Mouse (Mus musculus): Measurements from ENCODE around the gene Zfp825. TPM values are rescaled to one million over a fixed set of nuclear protein-coding genes. Genes with fewer than 3 reads are reported as not detected.
"Not testable (repeated sequence)": the region's sequence is repeated elsewhere in the genome, so short reads cannot be mapped to it uniquely, and the experiment has no call there.

Gene Zfp825
- 15.4 and 16.2 TPM in 2 replicates for polyA plus RNA-seq (2015; fragmentation: Nextera tagmentation; extraction: Ambion mirVana)

DNA sequence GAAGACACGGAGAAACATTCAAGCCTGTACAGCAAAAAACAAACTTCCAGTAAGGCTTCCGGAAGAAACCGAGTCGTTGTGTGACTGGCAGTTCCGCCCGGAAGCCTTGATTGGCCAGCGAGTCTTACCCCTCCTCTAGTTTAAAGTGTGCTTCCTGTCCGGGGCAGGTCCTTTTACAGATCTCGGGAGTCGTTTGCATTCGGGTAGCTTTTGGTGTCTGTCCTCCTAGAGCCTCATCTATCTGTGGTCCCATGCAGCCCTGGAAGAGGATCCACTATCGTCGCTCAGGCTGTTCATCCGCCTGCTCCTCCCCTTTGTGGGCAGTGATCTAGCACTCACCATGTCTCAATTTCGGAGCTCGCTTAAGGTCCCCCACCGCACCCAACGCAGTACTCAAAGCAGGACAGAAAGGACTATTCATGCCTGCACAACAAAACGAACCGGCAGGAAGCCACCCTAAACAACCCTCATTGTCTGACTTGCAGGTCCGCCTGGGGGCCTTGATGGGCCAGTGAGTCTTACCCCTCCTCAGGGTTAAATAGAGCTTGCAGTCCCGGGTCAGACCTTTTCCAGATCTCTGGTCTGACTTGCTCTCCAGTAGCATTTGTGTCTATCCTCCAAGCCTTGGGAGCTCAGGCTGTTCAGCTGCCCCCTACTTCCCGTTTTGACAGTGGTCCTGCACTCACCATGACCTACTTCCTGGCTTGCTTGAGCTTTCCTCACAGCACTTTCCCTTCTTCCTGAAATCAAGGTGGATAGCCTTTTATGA lies at the start of gene Zfp825:
TSS of gene Zfp825 (minus strand) at position 82 of the 769 bp plus-strand sequence.
- peak within 1 kb of the TSS; percentile 84 for H3K9ac ChIP-seq (ENCODE audit: low read depth, low read length)
- peaks cover 7% of the 10 kb centered on the region for H3K4me1 ChIP-seq (ENCODE audit: control insufficient read depth, insufficient read depth, low read depth, low read length)
- H3K36me3 ChIP-seq (ENCODE audit: control insufficient read depth, insufficient read depth, low read length) = no peaks in the 10 kb centered on the region
- peak within 1 kb of the TSS; percentile 60 for H3K4me3 ChIP-seq (ENCODE audit: low read length)
- H3K27ac ChIP-seq (ENCODE audit: low read depth, low read length) = peak within 1 kb of the TSS; percentile 89
- H3K4me2 ChIP-seq (ENCODE audit: low read length) = peak within 1 kb of the TSS; percentile 95
- peak; percentile 100 for ATAC-seq
- H3K9me3 ChIP-seq (ENCODE audit: control insufficient read depth, low read length) = no peaks in the 10 kb centered on the region
- under 1% methylated on average over 23 of the region's 23 CpGs for WGBS
- H3K27me3 ChIP-seq (replicated peaks; ENCODE audit: control insufficient read depth, insufficient read depth, low read length) = no peaks in the 10 kb centered on the region

- H3K4me3 ChIP-seq (ENCODE audit: low read length); H3K27ac ChIP-seq (ENCODE audit: low read depth, low read length); ATAC-seq; H3K9me3 ChIP-seq (ENCODE audit: control insufficient read depth, low read length); H3K4me2 ChIP-seq (ENCODE audit: low read length); H3K4me1 ChIP-seq (ENCODE audit: control insufficient read depth, insufficient read depth, low read depth, low read length); H3K36me3 ChIP-seq (ENCODE audit: control insufficient read depth, insufficient read depth, low read length); H3K27me3 ChIP-seq (replicated peaks; ENCODE audit: control insufficient read depth, insufficient read depth, low read length); H3K9ac ChIP-seq (ENCODE audit: low read depth, low read length): not testable (repeated sequence)
- WGBS = 95% methylated on average over 3 of the region's 3 CpGs
Observed at GRCm38 (mm10) chr13:74535418-74535817, 41.6 kb upstream of the Zfp825 start.

DNA sequence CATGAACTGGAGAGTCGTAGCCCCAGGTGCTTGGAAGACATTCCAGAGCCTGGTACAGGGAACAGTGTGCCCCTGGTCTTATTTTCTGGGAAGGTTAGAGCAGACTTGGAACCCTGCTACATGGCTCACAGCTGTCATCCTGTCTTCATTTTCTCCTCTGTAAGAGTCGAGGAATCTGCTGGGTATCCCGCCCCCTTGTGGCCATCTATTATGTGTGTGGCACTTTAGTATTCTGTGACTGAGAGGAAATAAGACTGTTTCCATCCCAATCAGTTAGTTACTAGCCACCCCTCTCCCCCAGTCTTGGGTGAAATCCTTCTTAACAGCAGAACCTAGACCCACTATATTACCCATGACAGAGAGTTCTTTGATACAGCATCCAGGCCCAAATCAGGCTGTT lies 41.1 kb upstream of the Zfp825 start:
- H3K9me3 ChIP-seq (ENCODE audit: control insufficient read depth, low read length); H3K27me3 ChIP-seq (replicated peaks; ENCODE audit: control insufficient read depth, insufficient read depth, low read length); H3K36me3 ChIP-seq (ENCODE audit: control insufficient read depth, insufficient read depth, low read length); H3K27ac ChIP-seq (ENCODE audit: low read depth, low read length); H3K4me3 ChIP-seq (ENCODE audit: low read length); H3K4me2 ChIP-seq (ENCODE audit: low read length); H3K4me1 ChIP-seq (ENCODE audit: control insufficient read depth, insufficient read depth, low read depth, low read length); H3K9ac ChIP-seq (ENCODE audit: low read depth, low read length): not testable (repeated sequence)
- peak; percentile 83 for ATAC-seq
- 5% methylated on average over 3 of the region's 3 CpGs for WGBS

GRCm38 (mm10) chr13:74534096-74534495 lies 40.3 kb upstream of the Zfp825 start:
- H3K36me3 ChIP-seq (ENCODE audit: control insufficient read depth, insufficient read depth, low read length) = no peaks in the 10 kb centered on the region
- no peak overlapping the region for H3K9ac ChIP-seq (ENCODE audit: low read depth, low read length)
- H3K27me3 ChIP-seq (replicated peaks; ENCODE audit: control insufficient read depth, insufficient read depth, low read length) = no peaks in the 10 kb centered on the region
- H3K4me3 ChIP-seq (ENCODE audit: low read length) = no peak overlapping the region
- 94% methylated on average over 15 of the region's 15 CpGs for WGBS
- H3K4me1 ChIP-seq (ENCODE audit: control insufficient read depth, insufficient read depth, low read depth, low read length) = no peaks in the 10 kb centered on the region
- H3K27ac ChIP-seq (ENCODE audit: low read depth, low read length) = no peak overlapping the region
- H3K9me3 ChIP-seq (ENCODE audit: control insufficient read depth, low read length) = peaks cover 2% of the 10 kb centered on the region; the same call in 1 of the 2 replicates
- no peak overlapping the region for H3K4me2 ChIP-seq (ENCODE audit: low read length)
- ATAC-seq = no peak

- H3K27me3 ChIP-seq (replicated peaks; ENCODE audit: control insufficient read depth, insufficient read depth, low read length); H3K4me1 ChIP-seq (ENCODE audit: control insufficient read depth, insufficient read depth, low read depth, low read length); H3K9ac ChIP-seq (ENCODE audit: low read depth, low read length); H3K9me3 ChIP-seq (ENCODE audit: control insufficient read depth, low read length); H3K4me3 ChIP-seq (ENCODE audit: low read length); ATAC-seq; H3K36me3 ChIP-seq (ENCODE audit: control insufficient read depth, insufficient read depth, low read length); H3K4me2 ChIP-seq (ENCODE audit: low read length); H3K27ac ChIP-seq (ENCODE audit: low read depth, low read length): not testable (repeated sequence)
- 21% methylated on average over 1 of the region's 1 CpGs for WGBS
Observed at GRCm38 (mm10) chr13:74531251-74531650, 37.5 kb upstream of the Zfp825 start.

GRCm38 (mm10) chr13:74529372-74529715 lies 35.6 kb upstream of the Zfp825 start:
- not testable (repeated sequence) for H3K36me3 ChIP-seq (ENCODE audit: control insufficient read depth, insufficient read depth, low read length); H3K4me2 ChIP-seq (ENCODE audit: low read length); H3K27me3 ChIP-seq (replicated peaks; ENCODE audit: control insufficient read depth, insufficient read depth, low read length); H3K9ac ChIP-seq (ENCODE audit: low read depth, low read length); H3K27ac ChIP-seq (ENCODE audit: low read depth, low read length); H3K4me3 ChIP-seq (ENCODE audit: low read length); H3K9me3 ChIP-seq (ENCODE audit: control insufficient read depth, low read length); ATAC-seq; H3K4me1 ChIP-seq (ENCODE audit: control insufficient read depth, insufficient read depth, low read depth, low read length)
- 27% methylated on average over 1 of the region's 1 CpGs for WGBS

DNA sequence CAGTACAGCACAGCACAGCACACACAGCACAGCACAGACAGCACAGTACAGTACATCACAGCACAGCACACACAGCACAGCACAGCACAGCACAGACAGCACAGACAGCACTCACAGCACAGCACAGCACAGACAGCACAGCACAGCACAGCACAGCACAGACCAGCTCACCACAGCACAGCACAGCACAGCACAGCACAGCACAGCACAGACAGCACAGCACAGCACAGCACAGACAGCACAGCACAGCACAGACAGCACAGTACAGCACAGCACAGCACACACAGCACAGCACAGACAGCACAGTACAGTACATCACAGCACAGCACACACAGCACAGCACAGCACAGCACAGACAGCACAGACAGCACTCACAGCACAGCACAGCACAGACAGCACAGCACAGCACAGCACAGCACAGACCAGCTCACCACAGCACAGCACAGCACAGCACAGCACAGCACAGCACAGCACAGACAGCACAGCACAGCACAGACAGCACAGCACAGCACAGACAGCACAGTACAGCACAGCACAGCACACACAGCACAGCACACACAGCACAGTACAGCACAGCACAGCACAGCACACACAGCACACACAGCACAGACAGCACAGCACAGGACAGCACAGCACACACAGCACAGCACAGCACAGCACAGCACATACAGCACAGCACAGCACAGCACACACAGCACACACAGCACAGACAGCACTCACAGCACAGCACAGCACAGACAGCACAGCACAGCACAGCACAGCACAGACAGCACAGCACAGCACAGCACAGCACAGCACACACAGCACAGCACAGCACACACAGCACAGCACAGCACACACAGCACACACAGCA lies 35.0 kb upstream of the Zfp825 start:
- not testable (repeated sequence) for H3K4me3 ChIP-seq (ENCODE audit: low read length); ATAC-seq; H3K36me3 ChIP-seq (ENCODE audit: control insufficient read depth, insufficient read depth, low read length); H3K27ac ChIP-seq (ENCODE audit: low read depth, low read length); H3K27me3 ChIP-seq (replicated peaks; ENCODE audit: control insufficient read depth, insufficient read depth, low read length); H3K4me2 ChIP-seq (ENCODE audit: low read length); H3K9me3 ChIP-seq (ENCODE audit: control insufficient read depth, low read length); H3K9ac ChIP-seq (ENCODE audit: low read depth, low read length); H3K4me1 ChIP-seq (ENCODE audit: control insufficient read depth, insufficient read depth, low read depth, low read length)

DNA sequence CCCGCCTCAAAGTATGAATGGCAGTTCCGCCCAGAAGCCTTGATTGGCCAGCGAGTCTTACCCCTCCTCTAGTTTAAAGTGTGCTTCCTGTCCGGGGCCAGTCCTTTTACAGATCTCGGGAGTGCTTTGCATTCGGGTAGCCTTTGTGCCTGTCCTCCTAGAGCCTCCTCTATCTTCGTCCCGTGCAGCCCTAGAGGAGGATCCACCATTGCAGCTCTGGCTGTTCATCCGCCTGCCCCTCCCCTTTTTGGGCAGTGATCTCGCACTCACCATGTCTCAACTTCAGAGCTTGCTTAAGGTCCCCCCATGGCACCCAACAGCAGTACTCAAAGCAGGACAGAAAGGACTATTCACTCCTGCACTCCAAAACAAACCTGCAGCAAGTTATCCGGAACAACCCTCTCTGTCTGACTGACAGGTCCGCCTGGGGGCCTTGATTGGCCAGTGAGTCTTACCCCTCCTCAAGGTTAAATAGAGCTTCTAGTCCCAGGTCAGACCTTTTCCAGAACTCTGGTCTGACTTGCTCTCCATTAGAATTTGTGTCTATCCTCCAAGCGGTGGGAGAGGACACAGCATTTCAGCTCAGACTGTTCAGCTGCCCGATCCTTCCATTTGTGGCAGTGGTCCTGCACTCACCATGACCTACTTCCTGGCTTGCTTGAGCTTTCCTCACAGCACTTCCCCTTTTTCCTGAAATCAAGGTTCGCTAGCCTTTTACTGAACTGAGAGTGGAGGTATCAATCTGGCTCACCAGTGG lies 28.9 kb upstream of the Zfp825 start:
- WGBS = 5% methylated on average over 15 of the region's 15 CpGs
- Histone ChIP-seq H3K4me2 (ENCODE audit: low read length) (peak overlapping the region; percentile 74), H3K27ac (ENCODE audit: low read depth, low read length) (peak overlapping the region; percentile 72; the same call in 1 of the 2 replicates), H3K9ac (ENCODE audit: low read depth, low read length) (peak overlapping the region; percentile 61), H3K4me1 (ENCODE audit: control insufficient read depth, insufficient read depth, low read depth, low read length) (no peaks in the 10 kb centered on the region), H3K27me3 (replicated peaks; ENCODE audit: control insufficient read depth, insufficient read depth, low read length) (no peaks in the 10 kb centered on the region), H3K9me3 (ENCODE audit: control insufficient read depth, low read length) (no peaks in the 10 kb centered on the region), H3K36me3 (ENCODE audit: control insufficient read depth, insufficient read depth, low read length) (no peaks in the 10 kb centered on the region), H3K4me3 (ENCODE audit: low read length) (peak overlapping the region; percentile 48)
- peak; percentile 98 for ATAC-seq

DNA sequence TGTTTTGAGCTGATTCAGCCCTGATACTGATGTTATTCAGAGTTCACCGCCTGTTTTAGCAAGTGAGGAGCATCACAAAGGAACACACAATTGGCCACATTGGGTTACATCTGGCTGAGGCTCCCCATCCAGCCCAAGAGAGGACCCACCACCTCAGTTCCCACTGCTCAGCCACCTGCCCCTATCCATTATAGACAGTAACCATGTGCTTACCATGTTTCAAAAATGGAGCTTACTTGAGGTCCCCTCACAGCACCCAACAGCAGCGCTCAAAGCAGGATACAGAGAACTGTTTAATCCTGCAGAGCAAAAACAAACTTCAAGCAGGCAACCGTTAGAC lies 28.3 kb upstream of the Zfp825 start:
- not testable (repeated sequence) for H3K27ac ChIP-seq (ENCODE audit: low read depth, low read length); H3K27me3 ChIP-seq (replicated peaks; ENCODE audit: control insufficient read depth, insufficient read depth, low read length); H3K4me1 ChIP-seq (ENCODE audit: control insufficient read depth, insufficient read depth, low read depth, low read length); H3K9me3 ChIP-seq (ENCODE audit: control insufficient read depth, low read length); ATAC-seq; H3K36me3 ChIP-seq (ENCODE audit: control insufficient read depth, insufficient read depth, low read length)
- Histone ChIP-seq H3K4me2 (ENCODE audit: low read length) (peak overlapping the region; percentile 74), H3K9ac (ENCODE audit: low read depth, low read length) (peak overlapping the region; percentile 61), H3K4me3 (ENCODE audit: low read length) (peak overlapping the region; percentile 48)
- WGBS = 0% methylated on average over 3 of the region's 3 CpGs

Data from hindbrain, embryonic 16.5 days (tissue).